Mouse (Mus musculus): ENCODE results near the gene Tmem109. TPM values are rescaled to one million over a fixed set of nuclear protein-coding genes. Genes with fewer than 3 reads are reported as not detected.

Tmem109 gene
- total and polyA plus RNA-seq, 3 experiments: 17.9 to 51.5 (median 32.9) TPM

- peak; percentile 26; the same call in 1 of the 2 replicates for TF ChIP-seq ETS1 (conservative IDR thresholded peaks at IDR 0.05; ENCODE audit: low read depth, low read length)
These were observed at the start of gene Tmem109 (continued) for GRCm38 (mm10) chr19:10881426-10882154.

- Histone ChIP-seq H3K4me3 (replicated peaks in 1 of 3; ENCODE audit: low read depth in 2 of 3, low read length in 2 of 3, poor library complexity in 1 of 3) (no peak overlapping the region), H3K9ac (ENCODE audit: insufficient read depth, low read depth) (no peak overlapping the region), H3K4me2 (ENCODE audit: insufficient read depth, low read depth, poor library complexity, severe bottlenecking) (no peak overlapping the region), H3K27me3 (replicated peaks) (peaks cover 4% of the 10 kb centered on the region), H3K79me2 (replicated peaks; ENCODE audit: control insufficient read depth, extremely low read depth, insufficient read depth, poor library complexity, severe bottlenecking) (no peaks in the 10 kb centered on the region), H3K27ac (ENCODE audit: insufficient read depth, low read depth) (no peak overlapping the region), H3K9me3 (replicated peaks; ENCODE audit: low read length) (peaks cover 5% of the 10 kb centered on the region), H3K4me1 (ENCODE audit: control insufficient read depth in 1 of 2, insufficient read depth in 2 of 2) (peaks cover 3 to 12% of the 10 kb centered on the region in 2 experiments; a peak in 3 of 4 replicates), H3K36me3 (replicated peaks in 1 of 2; ENCODE audit: control insufficient read depth in 1 of 2, insufficient read depth in 1 of 2, low read length in 1 of 2) (no peaks in the 10 kb centered on the region)
- dilution Hi-C loops (cut with MboI; ENCODE audit: extremely low pct_ligation_motif_present, extremely low pct_unique_long_range_greater_than_20kb, low sequenced_read_pairs): no loop called here
- DNase-seq (ENCODE audit: extremely low read depth): no peak
- in situ Hi-C loops (cut with MboI; ENCODE audit: low pct_ligation_motif_present, low pct_unique_long_range_greater_than_20kb, low sequenced_read_pairs): no loop called here
- TF ChIP-seq USF1 (IDR thresholded peaks at IDR 0.05; ENCODE audit: low read depth, low read length) (no peak), ZMIZ1 (IDR thresholded peaks at IDR 0.05; ENCODE audit: low read depth, low read length) (no peak), ETS1 (conservative IDR thresholded peaks at IDR 0.05; ENCODE audit: low read depth, low read length) (no peak), MYC (IDR thresholded peaks at IDR 0.05; ENCODE audit: low read depth, low read length) (no peak), KAT2A (IDR thresholded peaks at IDR 0.05; ENCODE audit: insufficient replicate concordance, low read length) (no peak), RAD21 (IDR thresholded peaks at IDR 0.05; ENCODE audit: low read depth, low read length) (no peak)
These were observed 48.8 kb upstream of the Tmem109 start for GRCm38 (mm10) chr19:10930641-10931040.

GRCm38 (mm10) chr19:10926666-10927065 is 44.9 kb upstream of the Tmem109 start:
- H3K9ac ChIP-seq (ENCODE audit: insufficient read depth, low read depth): no peak overlapping the region
- DNase-seq (ENCODE audit: extremely low read depth): no peak
- peaks cover 3 to 12% of the 10 kb centered on the region in 2 experiments; a peak in 3 of 4 replicates for H3K4me1 ChIP-seq (ENCODE audit: control insufficient read depth in 1 of 2, insufficient read depth in 2 of 2)
- no peak overlapping the region for H3K27ac ChIP-seq (ENCODE audit: insufficient read depth, low read depth)
- no peaks in the 10 kb centered on the region for H3K36me3 ChIP-seq (replicated peaks in 1 of 2; ENCODE audit: control insufficient read depth in 1 of 2, insufficient read depth in 1 of 2, low read length in 1 of 2)
- TF ChIP-seq RAD21 (IDR thresholded peaks at IDR 0.05; ENCODE audit: low read depth, low read length) (no peak), CTCF (conservative IDR thresholded peaks at IDR 0.05 in 1 of 2, IDR thresholded peaks at IDR 0.05 in 1 of 2; ENCODE audit: low read depth in 2 of 2, low read length in 2 of 2) (no peak), JUND (conservative IDR thresholded peaks at IDR 0.05; ENCODE audit: low read depth, low read length) (no peak), ZMIZ1 (IDR thresholded peaks at IDR 0.05; ENCODE audit: low read depth, low read length) (no peak), E2F4 (IDR thresholded peaks at IDR 0.05; ENCODE audit: insufficient replicate concordance, low read depth, low read length) (no peak), IRF4 (IDR thresholded peaks at IDR 0.05; ENCODE audit: low read depth, low read length) (no peak), GABPA (IDR thresholded peaks at IDR 0.05; ENCODE audit: insufficient replicate concordance, low read depth, low read length) (no peak), ELF1 (IDR thresholded peaks at IDR 0.05; ENCODE audit: low read depth, low read length) (no peak)
- H3K4me2 ChIP-seq (ENCODE audit: insufficient read depth, low read depth, poor library complexity, severe bottlenecking): no peak overlapping the region
- in situ Hi-C loops (cut with MboI; ENCODE audit: low pct_ligation_motif_present, low pct_unique_long_range_greater_than_20kb, low sequenced_read_pairs) (no loop called here), dilution Hi-C loops (cut with MboI; ENCODE audit: extremely low pct_ligation_motif_present, extremely low pct_unique_long_range_greater_than_20kb, low sequenced_read_pairs) (no loop called here)
- H3K79me2 ChIP-seq (replicated peaks; ENCODE audit: control insufficient read depth, extremely low read depth, insufficient read depth, poor library complexity, severe bottlenecking): no peaks in the 10 kb centered on the region
- peaks cover 5% of the 10 kb centered on the region for H3K9me3 ChIP-seq (replicated peaks; ENCODE audit: low read length)
- H3K4me3 ChIP-seq (replicated peaks in 1 of 3; ENCODE audit: low read depth in 2 of 3, low read length in 2 of 3, poor library complexity in 1 of 3): no peak overlapping the region
- H3K27me3 ChIP-seq (replicated peaks): peaks cover 2% of the 10 kb centered on the region
